Mouse (Mus musculus) kidney, adult 2 months (tissue): Measurements from ENCODE around the gene Mrpl20. TPM values are rescaled to one million over a fixed set of nuclear protein-coding genes. Genes with fewer than 3 reads are reported as not detected.

Source experiments
- DNase-seq: peaks from one replicate; pipeline ENCODE4 v3.0.0; 2021
- H3K27ac ChIP-seq: fragments of 200-500 bp; 2 replicates; pipeline ENCODE4 v1.5.1; 2012; ENCODE audit warnings: low read depth, low read length, control low read depth, inconsistent platforms; ENCODE audit not compliant: insufficient read depth
- H3K27me3 ChIP-seq: fragments of 200-500 bp; replicated peaks from 2 replicates; pipeline ENCODE4 v1.6.1; 2012; ENCODE audit warnings: mild to moderate bottlenecking, moderate library complexity, low read length, inconsistent platforms; ENCODE audit not compliant: control insufficient read depth, insufficient read depth
- H3K36me3 ChIP-seq: fragments of 200-500 bp; 2 replicates; pipeline ENCODE4 v1.6.1; 2012; ENCODE audit warnings: mild to moderate bottlenecking, moderate library complexity, low read length, inconsistent platforms; ENCODE audit not compliant: control insufficient read depth, insufficient read depth
- H3K4me1 ChIP-seq: fragments of 200-500 bp; 2 replicates; pipeline ENCODE4 v1.6.1; 2011; ENCODE audit warnings: low read length; ENCODE audit not compliant: control insufficient read depth, insufficient read depth
- H3K4me3 ChIP-seq: fragments of 200-500 bp; 2 replicates; pipeline ENCODE4 v1.5.1; 2011; ENCODE audit warnings: mild to moderate bottlenecking, low read depth, low read length, control low read depth; ENCODE audit not compliant: insufficient read depth
- CTCF ChIP-seq: fragments of 200-500 bp; conservative IDR thresholded peaks from 2 replicates; pipeline ENCODE4 v1.5.1; 2011; ENCODE audit warnings: low read depth, mild to moderate bottlenecking, control low read depth, low read length, moderate library complexity, mixed read lengths; ENCODE audit not compliant: insufficient read depth, insufficient read length
- POLR2A ChIP-seq: fragments of 200-500 bp; IDR thresholded peaks from one replicate; pipeline ENCODE4 v1.6.1; 2011; ENCODE audit warnings: low read depth, low read length, control low read depth
- WGBS: fragments of 180-500 bp; shearing (Covaris S2); methylation state at CpG from one replicate; pipeline ENCODE4 v1.1.7; 2018; 5-methylcytosine and 5-hydroxymethylcytosine counted together
- polyA plus RNA-seq: library from polyadenylated mRNA; depleted of rRNA; stranded (reverse); fragments of >200 nt; gene quantifications from 2 replicates; pipeline ENCODE4 v1.2.3, GENCODE M21; 2012; rRNA removed

The Mrpl20 gene
- polyA plus RNA-seq: 83.1 and 91.1 TPM in 2 replicates

GRCm38 (mm10) chr4:155802741-155803339, at the start of gene Mrpl20:
Gene Mrpl20, plus strand, starts transcription at chr4:155802878.
- Histone ChIP-seq H3K4me1 (peaks cover 9% of the 10 kb centered on the region; the same call in 1 of the 2 replicates), H3K4me3 (peak within 1 kb of the TSS; percentile 95), H3K27ac (peak within 1 kb of the TSS; percentile 60), H3K36me3 (no peaks in the 10 kb centered on the region; the same call in 1 of the 2 replicates), H3K27me3 (no peaks in the 10 kb centered on the region)
- DNase-seq: peak; percentile 32
- TF ChIP-seq POLR2A (no peak), CTCF (0 out of 2 replicates have a peak, but pooled peaks have one; percentile 27)
- WGBS: 14% methylated on average over 12 of the region's 12 CpGs

DNA sequence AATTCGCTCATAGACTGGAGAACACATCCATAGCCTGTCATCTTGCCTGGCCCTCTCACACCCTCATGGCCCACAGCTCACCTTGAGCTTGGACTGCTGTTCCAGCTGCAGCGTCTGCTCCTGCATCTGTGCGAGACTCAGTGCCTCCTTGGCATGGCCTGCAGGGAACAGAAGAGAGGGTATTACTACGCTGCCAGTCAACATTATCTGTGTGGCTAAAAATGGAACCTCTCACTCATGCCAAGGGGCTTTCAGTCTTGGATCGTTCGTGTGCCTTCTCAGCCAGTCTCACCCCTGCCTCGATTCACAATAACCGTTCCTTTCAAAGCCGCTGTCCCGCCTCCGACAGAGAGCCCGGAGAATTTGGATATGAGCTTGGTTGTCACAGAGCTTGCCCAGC, 45.7 kb upstream of the Mrpl20 start:
- no peaks in the 10 kb centered on the region for H3K27me3 ChIP-seq
- H3K4me3 ChIP-seq: no peak overlapping the region

GRCm38 (mm10) chr4:155759862-155760612, 42.6 kb upstream of the Mrpl20 start:
- Histone ChIP-seq H3K27me3 (no peaks in the 10 kb centered on the region), H3K4me3 (peak overlapping the region; percentile 62), H3K27ac (peak overlapping the region; percentile 48), H3K4me1 (peaks cover 9% of the 10 kb centered on the region), H3K36me3 (no peaks in the 10 kb centered on the region; the same call in 1 of the 2 replicates)
- peak; percentile 54 for DNase-seq
- 1% methylated on average over 10 of the region's 10 CpGs for WGBS
- TF ChIP-seq CTCF (peak; percentile 26; the same call in 1 of the 2 replicates), POLR2A (no peak)

More for the DNA sequence above, 45.7 kb upstream of the Mrpl20 start:
- DNase-seq: no peak
- TF ChIP-seq POLR2A (no peak), CTCF (no peak)
- no peak overlapping the region for H3K27ac ChIP-seq
- peaks cover 9% of the 10 kb centered on the region for H3K4me1 ChIP-seq
- H3K36me3 ChIP-seq: no peaks in the 10 kb centered on the region; the same call in none of the 2 replicates
- 89% methylated on average over 12 of the region's 12 CpGs for WGBS

- peak; percentile 98 for DNase-seq
- WGBS: 2% methylated on average over 68 of the region's 68 CpGs
- no peaks in the 10 kb centered on the region for H3K27me3 ChIP-seq
- H3K4me1 ChIP-seq: peaks cover 9% of the 10 kb centered on the region
- TF ChIP-seq CTCF (no peak), POLR2A (peak; percentile 59)
- no peaks in the 10 kb centered on the region; the same call in 1 of the 2 replicates for H3K36me3 ChIP-seq
- H3K4me3 ChIP-seq: peak within 1 kb of the TSS; percentile 62
- peak within 1 kb of the TSS; percentile 48 for H3K27ac ChIP-seq
Measured at GRCm38 (mm10) chr4:155760613-155761355, 41.9 kb upstream of the Mrpl20 start, which contains the start of gene Atad3a. Gene Atad3a, minus strand, starts transcription at chr4:155761093.

DNA sequence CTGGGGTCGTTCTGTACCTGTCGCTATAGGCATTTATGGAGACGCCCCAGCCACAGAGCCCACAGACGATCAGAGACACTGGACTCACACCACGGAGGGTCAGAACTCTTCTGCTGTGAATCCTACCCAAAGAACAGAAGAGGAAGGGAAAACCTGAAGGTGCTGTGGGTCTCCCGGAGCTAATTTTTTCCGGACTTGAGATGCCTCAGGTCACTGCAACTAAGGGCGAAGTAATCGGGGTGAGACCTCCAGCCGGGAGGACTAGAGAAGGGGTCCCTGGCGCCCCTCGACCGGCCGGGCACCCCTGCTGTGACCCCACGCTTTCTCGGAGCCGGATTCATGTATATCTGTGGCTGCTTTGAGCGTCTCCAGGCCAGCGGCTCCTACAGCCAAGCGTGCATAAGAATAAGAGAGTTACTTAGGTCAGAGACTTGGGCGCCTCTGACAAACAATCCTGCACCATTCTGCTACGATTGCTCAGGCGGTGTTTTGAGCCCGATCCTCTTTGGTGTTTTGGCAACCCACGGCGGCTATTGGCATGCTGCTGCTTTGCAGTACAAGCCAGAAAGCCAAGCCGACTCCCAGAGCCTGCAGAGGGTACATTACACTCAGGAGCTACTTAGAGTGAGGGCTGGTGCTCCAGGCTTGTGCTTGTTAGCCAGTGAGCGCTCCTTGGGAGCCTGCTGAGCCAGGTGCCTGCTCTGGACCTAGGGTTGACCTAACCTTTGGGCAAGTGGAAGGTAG, 41.1 kb upstream of the Mrpl20 start:
- peak; percentile 31 for DNase-seq
- Histone ChIP-seq H3K27ac (no peak overlapping the region), H3K27me3 (no peaks in the 10 kb centered on the region), H3K4me3 (peak overlapping the region; percentile 56), H3K36me3 (no peaks in the 10 kb centered on the region), H3K4me1 (peaks cover 9% of the 10 kb centered on the region)
- TF ChIP-seq POLR2A (no peak), CTCF (no peak)
- 2% methylated on average over 28 of the region's 28 CpGs for WGBS

DNA sequence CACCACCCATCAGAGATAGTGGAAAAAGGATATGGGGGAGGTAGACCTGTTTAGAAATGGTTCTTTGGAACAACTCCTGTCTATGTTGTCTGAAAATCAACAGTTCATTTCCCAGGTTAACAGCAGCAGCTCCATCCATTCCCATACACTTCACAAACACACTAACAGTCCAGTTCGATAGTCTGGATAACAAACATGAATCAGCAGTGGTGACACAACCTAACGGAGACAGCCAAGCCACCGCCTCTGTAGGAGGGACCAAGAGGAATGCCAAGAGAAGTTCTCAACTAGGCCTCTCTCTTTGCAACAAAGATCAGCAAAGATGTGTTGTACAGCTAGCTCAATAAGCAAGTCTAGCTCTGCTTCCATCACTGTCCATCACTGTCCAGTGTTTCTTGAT, 40.3 kb upstream of the Mrpl20 start:
- Histone ChIP-seq H3K36me3 (no peaks in the 10 kb centered on the region), H3K27ac (no peak overlapping the region), H3K27me3 (no peaks in the 10 kb centered on the region), H3K4me1 (peaks cover 9% of the 10 kb centered on the region), H3K4me3 (no peak overlapping the region)
- DNase-seq: no peak
- TF ChIP-seq POLR2A (no peak), CTCF (no peak)
- WGBS: 77% methylated on average over 3 of the region's 3 CpGs
